Mouse (Mus musculus) lung, postnatal 0 days (tissue): Measurements from ENCODE around the gene Ksr1.

Experiments used
- CTCF ChIP-seq: IDR thresholded peaks from 2 replicates; pipeline ENCODE4 v1.5.1; 2016; ENCODE audit warnings: antibody characterized with exemption, mild to moderate bottlenecking
- EP300 ChIP-seq: IDR thresholded peaks from 2 replicates; pipeline ENCODE4 v1.6.1; 2016; ENCODE audit warnings: antibody characterized with exemption, mild to moderate bottlenecking, control low read depth

GRCm38 (mm10) chr11:79155348-79155747 is 9.1 kb upstream of the Ksr1 start:
- no peak for TF ChIP-seq EP300
- TF ChIP-seq CTCF = peak; percentile 27; the same call in 1 of the 2 replicates
